Mouse (Mus musculus) bone marrow, adult 2 months (tissue): ENCODE measurements around the gene Slc12a1. TPM values are rescaled to one million over a fixed set of nuclear protein-coding genes. Genes with fewer than 3 reads are reported as not detected.

ENCODE experiments used
- H3K27ac ChIP-seq: fragments of 200-500 bp; 2 replicates; pipeline ENCODE4 v1.5.1; 2012; ENCODE audit warnings: low read depth, mild to moderate bottlenecking, control low read depth, inconsistent platforms, low read length; ENCODE audit not compliant: control insufficient read depth, poor library complexity, insufficient read depth
- H3K4me1 ChIP-seq: fragments of 200-500 bp; 2 replicates; pipeline ENCODE4 v1.6.1; 2011; ENCODE audit warnings: low read length; ENCODE audit not compliant: control insufficient read depth, insufficient read depth
- H3K4me3 ChIP-seq: fragments of 200-500 bp; replicated peaks from 2 replicates; pipeline ENCODE3; 2011; ENCODE audit warnings: mild to moderate bottlenecking, low read depth, low read length, control low read depth; ENCODE audit not compliant: control insufficient read depth
- CTCF ChIP-seq: fragments of 200-500 bp; IDR thresholded peaks from 2 replicates; pipeline ENCODE4 v1.5.1; 2011; ENCODE audit warnings: low read length, control low read depth; ENCODE audit not compliant: control insufficient read depth, insufficient read depth
- POLR2A ChIP-seq: fragments of 200-500 bp; IDR thresholded peaks from 2 replicates; pipeline ENCODE4 v1.6.1; 2011; ENCODE audit warnings: low read depth, mild to moderate bottlenecking, control low read depth, low read length, borderline replicate concordance; ENCODE audit not compliant: control insufficient read depth
- WGBS: fragments of 180-500 bp; shearing (Covaris S2); methylation state at CpG from one replicate; pipeline ENCODE4 v1.1.7; 2018; 5-methylcytosine and 5-hydroxymethylcytosine counted together
- polyA plus RNA-seq: library from polyadenylated mRNA; stranded (reverse); fragments of >200 nt; gene quantifications from 2 replicates; pipeline ENCODE4 v1.2.4, GENCODE M21; 2011; ENCODE audit warnings: low replicate concordance; ENCODE audit not compliant: missing spikeins, insufficient read depth, insufficient read length

The Slc12a1 gene
- polyA plus RNA-seq, 1 experiment: not detected

DNA sequence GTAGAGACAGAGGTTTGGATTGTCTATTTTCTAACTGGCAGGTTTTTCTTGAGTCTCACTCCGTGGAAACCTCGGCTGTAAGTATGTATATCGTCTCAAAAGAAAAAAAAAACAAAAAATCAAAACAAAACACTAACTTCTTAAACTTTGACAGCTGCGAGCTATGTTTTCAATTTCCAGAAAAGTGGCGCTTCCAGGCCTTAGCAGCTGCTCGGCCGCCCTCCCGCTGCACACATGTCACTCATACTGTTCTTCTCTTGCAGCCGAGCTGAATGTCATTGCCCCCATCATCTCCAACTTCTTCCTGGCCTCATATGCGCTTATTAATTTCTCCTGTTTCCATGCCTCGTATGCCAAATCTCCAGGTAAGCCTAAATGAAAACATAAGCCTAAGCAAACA, 35.6 kb downstream of the Slc12a1 start:
- WGBS: 83% methylated on average over 11 of the region's 11 CpGs
- Histone ChIP-seq H3K27ac (no peak overlapping the region), H3K4me3 (no peak overlapping the region), H3K4me1 (no peaks in the 10 kb centered on the region; the same call in 1 of the 2 replicates)
- TF ChIP-seq POLR2A (no peak), CTCF (no peak)

DNA sequence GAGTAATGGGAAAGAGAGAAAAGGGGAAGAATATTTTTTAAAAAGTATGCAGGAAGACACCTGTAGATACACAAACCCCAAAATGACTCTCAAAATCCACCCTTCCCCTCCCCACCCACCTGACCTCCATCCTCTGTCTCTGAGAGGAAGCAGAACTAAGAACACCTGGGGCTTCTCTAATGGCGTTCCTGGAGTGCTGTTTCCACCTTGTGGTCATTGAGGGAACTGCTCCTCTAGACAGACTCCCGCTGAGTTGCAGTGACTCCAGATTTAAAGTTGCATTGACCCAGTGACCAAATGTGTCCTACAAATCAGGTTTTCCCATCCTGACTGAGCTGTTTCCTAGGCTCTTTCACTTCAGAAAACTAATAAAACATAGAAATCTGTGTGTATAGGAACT, 36.9 kb downstream of the Slc12a1 start:
- H3K27ac ChIP-seq: no peak overlapping the region
- H3K4me1 ChIP-seq: no peaks in the 10 kb centered on the region; the same call in 1 of the 2 replicates
- TF ChIP-seq POLR2A (no peak), CTCF (peak; percentile 62)
- no peak overlapping the region for H3K4me3 ChIP-seq
- 2% methylated on average over 2 of the region's 2 CpGs for WGBS

GRCm38 (mm10) chr2:125192905-125193304, 40.6 kb downstream of the Slc12a1 start:
- no peak overlapping the region for H3K4me3 ChIP-seq
- no peak overlapping the region for H3K27ac ChIP-seq
- TF ChIP-seq CTCF (no peak), POLR2A (no peak)
- H3K4me1 ChIP-seq: no peaks in the 10 kb centered on the region

DNA sequence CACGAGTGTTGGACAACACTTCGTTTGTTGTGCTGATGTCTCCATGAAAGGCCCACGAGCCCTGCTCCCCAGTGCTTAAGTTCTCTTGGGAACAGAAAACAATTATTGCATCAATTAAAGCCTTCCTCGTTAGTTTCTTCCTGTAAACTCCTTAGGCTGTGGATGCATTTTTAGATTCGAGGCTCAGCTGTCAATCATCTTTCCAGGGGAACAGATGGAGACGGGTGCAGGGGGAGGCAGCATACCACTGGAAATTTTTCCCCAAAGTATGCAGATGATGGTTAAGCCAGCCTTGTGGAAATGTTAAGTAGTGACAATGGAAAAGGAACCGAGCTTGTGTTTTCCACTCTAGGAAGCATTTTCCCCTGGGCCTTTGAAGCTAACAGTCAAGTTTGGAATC, 44.5 kb downstream of the Slc12a1 start:
- 68% methylated on average over 7 of the region's 7 CpGs for WGBS
- no peak overlapping the region for H3K27ac ChIP-seq
- no peak overlapping the region for H3K4me3 ChIP-seq
- no peaks in the 10 kb centered on the region for H3K4me1 ChIP-seq
- TF ChIP-seq POLR2A: no peak
- no peak for TF ChIP-seq CTCF

DNA sequence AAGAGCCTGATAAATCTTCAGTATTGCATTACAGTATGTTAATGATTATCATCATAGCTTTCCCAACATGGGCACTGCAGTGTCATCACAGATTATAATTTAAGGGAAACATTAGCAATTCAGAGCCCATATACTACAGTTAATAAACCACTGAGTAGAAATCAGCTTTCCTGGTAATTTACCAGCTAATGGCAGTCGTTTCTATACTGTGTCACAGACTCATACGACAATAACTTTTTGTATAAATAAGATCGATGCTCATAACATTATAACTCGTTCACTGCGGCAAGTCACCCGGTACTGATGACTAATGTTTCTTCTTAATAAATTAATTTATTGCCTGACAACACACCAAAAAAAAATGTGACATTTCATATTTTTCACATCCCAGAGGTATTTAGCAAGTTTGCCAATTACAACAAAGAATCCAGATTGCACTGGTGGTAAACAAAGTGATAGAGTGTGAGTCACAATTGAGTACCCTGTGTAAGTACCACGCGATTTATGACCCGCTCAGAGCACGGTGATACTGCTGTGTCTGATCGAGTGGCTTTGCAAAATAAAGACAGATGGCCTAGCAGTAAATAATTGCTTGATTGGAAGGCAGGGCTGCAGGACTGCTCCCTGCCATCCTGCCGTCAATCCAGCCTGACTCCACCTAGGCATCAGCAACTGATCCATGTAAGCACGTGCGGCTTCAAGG, 56.7 kb downstream of the Slc12a1 start:
- 76% methylated on average over 14 of the region's 14 CpGs for WGBS
- no peak overlapping the region for H3K4me3 ChIP-seq
- TF ChIP-seq POLR2A (no peak), CTCF (no peak)
- H3K4me1 ChIP-seq: no peaks in the 10 kb centered on the region
- H3K27ac ChIP-seq: no peak overlapping the region

DNA sequence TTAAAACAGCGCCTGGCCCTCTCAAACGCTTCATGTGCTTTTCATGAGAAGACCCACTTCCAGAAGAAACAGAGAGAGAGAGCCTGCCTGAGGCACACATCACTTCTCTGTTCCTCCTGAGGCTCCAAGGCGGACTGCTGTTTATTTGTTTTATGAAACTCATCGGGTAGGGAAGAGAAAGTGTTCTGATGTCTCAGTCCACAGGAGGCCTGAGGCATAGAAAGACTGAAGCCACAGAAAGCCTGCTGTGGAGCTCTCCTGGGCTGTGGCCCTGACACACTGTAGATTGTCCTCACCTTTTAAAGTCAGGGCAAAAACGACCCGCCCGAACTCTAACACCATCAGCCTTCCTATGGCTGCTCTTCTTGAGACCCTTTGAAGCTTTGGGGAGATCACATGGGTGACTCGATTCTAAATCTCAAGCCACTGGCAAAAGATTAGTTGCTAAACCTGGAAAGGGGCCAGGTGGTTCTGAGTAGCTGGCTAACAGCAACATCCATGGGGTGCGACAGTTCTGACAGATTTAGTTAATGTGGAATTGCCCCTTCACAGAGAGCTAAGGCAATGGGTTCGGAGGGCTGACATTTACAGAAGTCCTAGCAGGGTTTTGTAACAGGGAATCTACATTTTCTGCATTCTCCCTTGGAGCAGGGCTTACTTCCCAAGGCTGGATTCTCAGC, 59.7 kb downstream of the Slc12a1 start:
- 61% methylated on average over 10 of the region's 10 CpGs for WGBS
- TF ChIP-seq POLR2A: no peak
- TF ChIP-seq CTCF: no peak
- Histone ChIP-seq H3K27ac (no peak overlapping the region), H3K4me1 (no peaks in the 10 kb centered on the region), H3K4me3 (no peak overlapping the region)

GRCm38 (mm10) chr2:125214592-125214991, 62.3 kb downstream of the Slc12a1 start:
- Histone ChIP-seq H3K4me1 (no peaks in the 10 kb centered on the region), H3K4me3 (no peak overlapping the region), H3K27ac (no peak overlapping the region)
- 9% methylated on average over 3 of the region's 3 CpGs for WGBS
- no peak for TF ChIP-seq POLR2A
- TF ChIP-seq CTCF: peak; percentile 46

DNA sequence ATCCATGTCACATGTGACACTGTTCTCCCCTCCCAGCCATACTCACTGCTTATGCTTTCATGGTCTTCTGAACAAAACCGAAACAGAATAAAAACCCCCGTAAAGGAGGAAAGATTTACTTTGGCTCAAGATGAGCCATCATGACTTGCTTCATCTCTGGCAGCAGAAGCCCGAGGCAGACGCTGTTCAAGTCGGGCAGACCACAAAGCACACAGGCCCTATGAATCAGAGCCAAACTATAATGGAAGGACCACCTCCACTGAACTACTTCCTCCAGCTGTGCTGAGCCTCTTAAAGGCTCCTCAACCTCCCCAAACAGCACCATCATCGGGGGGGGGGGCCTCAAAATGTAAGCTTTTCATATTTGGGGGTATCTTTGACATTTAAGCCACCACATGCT, 65.0 kb downstream of the Slc12a1 start:
- TF ChIP-seq POLR2A: no peak
- no peak for TF ChIP-seq CTCF
- H3K27ac ChIP-seq: no peak overlapping the region
- H3K4me1 ChIP-seq: no peaks in the 10 kb centered on the region
- no peak overlapping the region for H3K4me3 ChIP-seq
- WGBS: 25% methylated on average over 6 of the region's 6 CpGs
